Mouse (Mus musculus) myocyte (in vitro differentiated cells): ENCODE data around the gene Elob. TPM values are rescaled to one million over a fixed set of nuclear protein-coding genes. Genes with fewer than 3 reads are reported as not detected.

ENCODE experiments used
- H3K27me3 ChIP-seq: one replicate; pipeline ENCODE4 v1.6.1; 2011; ENCODE audit not compliant: control insufficient read depth, insufficient read depth, insufficient read length
- H3K36me3 ChIP-seq: one replicate; pipeline ENCODE4 v1.6.1; 2011; ENCODE audit not compliant: control insufficient read depth, insufficient read depth
- H3K4me2 ChIP-seq: one replicate; pipeline ENCODE4 v1.6.1; 2011; ENCODE audit warnings: low read depth, control low read depth
- H3K4me3 ChIP-seq: one replicate; pipeline ENCODE4 v1.5.1; 2011; ENCODE audit warnings: mild to moderate bottlenecking, control low read depth, moderate library complexity
- H3K79me2 ChIP-seq: one replicate; pipeline ENCODE4 v1.6.1; 2011; ENCODE audit not compliant: control insufficient read depth, insufficient read depth
- H3ac ChIP-seq: one replicate; pipeline ENCODE4 v1.6.1; 2011; ENCODE audit not compliant: control insufficient read depth, insufficient read length
- CEBPB ChIP-seq: IDR thresholded peaks from 2 replicates; pipeline ENCODE4 v1.6.1; 2011; ENCODE audit warnings: mild to moderate bottlenecking, moderate library complexity; ENCODE audit not compliant: poor library complexity, insufficient read depth, severe bottlenecking
- E2F4 ChIP-seq: IDR thresholded peaks from one replicate; pipeline ENCODE4 v1.6.1; 2011; ENCODE audit warnings: mild to moderate bottlenecking, control low read depth, moderate library complexity; ENCODE audit not compliant: insufficient read depth
- MAX ChIP-seq: IDR thresholded peaks from one replicate; pipeline ENCODE4 v1.6.1; 2011; ENCODE audit warnings: low read depth, mild to moderate bottlenecking, control low read depth
- MYOD1 ChIP-seq, 3 experiments: IDR thresholded peaks; one replicate each; pipeline ENCODE4 v1.6.1; 2011; ENCODE audit warnings: control low read depth in 2 of 3, low read depth in 2 of 3, mild to moderate bottlenecking in 2 of 3, moderate library complexity in 1 of 3; ENCODE audit not compliant: insufficient read length in 2 of 3, control insufficient read depth in 1 of 3
- MYOG ChIP-seq, 3 experiments: IDR thresholded peaks; one replicate each; pipeline ENCODE4 v1.6.1; 2011; ENCODE audit warnings: control low read depth in 2 of 3, low read depth in 2 of 3, mild to moderate bottlenecking in 2 of 3; ENCODE audit not compliant: insufficient read length in 2 of 3, control insufficient read depth in 1 of 3, insufficient read depth in 1 of 3
- POLR2A ChIP-seq: IDR thresholded peaks from one replicate; pipeline ENCODE4 v1.6.1; 2011; ENCODE audit warnings: low read depth, mild to moderate bottlenecking, control low read depth, moderate library complexity; ENCODE audit not compliant: insufficient read length
- POLR2AphosphoS2 ChIP-seq: IDR thresholded peaks from one replicate; pipeline ENCODE4 v1.6.1; 2011; ENCODE audit warnings: low read depth, control low read depth; ENCODE audit not compliant: insufficient read length
- REST ChIP-seq: IDR thresholded peaks from one replicate; pipeline ENCODE4 v1.6.1; 2011; ENCODE audit warnings: mild to moderate bottlenecking, control low read depth, moderate library complexity; ENCODE audit not compliant: insufficient read depth, insufficient read length
- SRF ChIP-seq: IDR thresholded peaks from one replicate; pipeline ENCODE4 v1.6.1; 2011; ENCODE audit warnings: low read depth; ENCODE audit not compliant: control insufficient read depth, insufficient read length
- TCF12 ChIP-seq: IDR thresholded peaks from one replicate; pipeline ENCODE4 v1.6.1; 2011; ENCODE audit warnings: mild to moderate bottlenecking, control low read depth; ENCODE audit not compliant: poor library complexity, insufficient read depth, severe bottlenecking
- TCF3 ChIP-seq: IDR thresholded peaks from one replicate; pipeline ENCODE4 v1.6.1; 2011; ENCODE audit warnings: low read depth, control low read depth; ENCODE audit not compliant: insufficient read length
- USF1 ChIP-seq: IDR thresholded peaks from one replicate; pipeline ENCODE4 v1.6.1; 2011; ENCODE audit warnings: low read depth, mild to moderate bottlenecking, control low read depth, moderate library complexity
- polyA plus RNA-seq: library from polyadenylated mRNA; unstranded; fragments of >200 nt; fragmentation: generic; extraction: Trizol; gene quantifications from one replicate; pipeline ENCODE4 v1.2.1, GENCODE M21; 2012; ENCODE audit warnings: missing spikeins

Gene Elob
- polyA plus RNA-seq, 1 experiment = 986 TPM

DNA sequence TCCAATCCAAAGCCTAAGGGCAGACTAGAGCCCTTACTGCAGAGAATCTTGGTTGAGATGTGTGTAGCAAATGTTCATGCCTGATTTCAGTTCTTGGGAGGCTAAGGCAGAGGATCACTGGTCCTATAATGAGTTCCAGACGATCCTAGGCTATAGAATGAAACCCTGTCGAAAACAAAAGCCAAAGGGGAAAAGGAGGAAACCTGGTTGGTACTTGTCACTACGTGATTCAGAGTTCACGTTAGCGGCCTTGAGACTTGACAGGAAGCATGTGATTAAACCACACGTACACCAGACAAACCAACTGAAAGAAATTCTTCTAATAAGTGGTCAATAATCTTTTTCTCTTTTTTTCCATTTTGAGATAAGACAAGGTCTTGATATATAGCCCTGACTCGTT is 31.6 kb downstream of the Elob start:
- H3ac ChIP-seq = no peak overlapping the region
- H3K36me3 ChIP-seq = no peaks in the 10 kb centered on the region
- no peaks in the 10 kb centered on the region for H3K27me3 ChIP-seq
- H3K79me2 ChIP-seq = no peaks in the 10 kb centered on the region
- no peak overlapping the region for H3K4me2 ChIP-seq
- TF ChIP-seq TCF3 = no peak
- no peak for TF ChIP-seq MAX
- TF ChIP-seq POLR2AphosphoS2 = no peak
- TF ChIP-seq USF1 = no peak
- no peak for TF ChIP-seq POLR2A
- TF ChIP-seq SRF = no peak
- no peak for TF ChIP-seq CEBPB
- TF ChIP-seq MYOG (IDR thresholded peaks at IDR 0.05; ENCODE audit: control insufficient read depth in 1 of 3, insufficient read depth in 1 of 3, insufficient read length in 2 of 3, low read depth in 2 of 3) = no peak
- TF ChIP-seq MYOD1 (IDR thresholded peaks at IDR 0.05; ENCODE audit: control insufficient read depth in 1 of 3, insufficient read length in 2 of 3, low read depth in 2 of 3) = no peak
- no peak for TF ChIP-seq TCF12
- no peak for TF ChIP-seq REST
- TF ChIP-seq E2F4 = no peak
- no peak overlapping the region for H3K4me3 ChIP-seq

DNA sequence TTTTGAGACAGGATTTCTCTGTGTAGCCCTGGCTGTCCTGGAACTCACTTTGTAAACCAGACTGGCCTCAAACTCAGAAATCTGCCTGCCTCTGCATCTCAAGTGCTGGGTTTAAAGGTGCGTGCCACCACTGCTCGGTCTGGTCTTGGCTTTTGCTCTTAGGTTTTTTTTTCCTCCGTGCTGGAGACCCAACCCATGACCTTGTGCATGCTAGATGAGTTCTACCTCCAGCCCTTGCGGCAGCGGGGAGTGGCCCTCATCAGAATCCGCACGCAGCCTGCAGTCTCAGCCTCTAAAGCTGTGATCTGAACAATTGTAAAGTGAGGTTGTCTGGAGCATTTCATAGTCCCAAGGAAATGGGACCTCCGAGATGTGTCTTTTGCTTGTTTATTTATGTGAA is 33.6 kb downstream of the Elob start:
- TF ChIP-seq SRF = no peak
- TF ChIP-seq TCF12 = no peak
- TF ChIP-seq MYOG (IDR thresholded peaks at IDR 0.05; ENCODE audit: control insufficient read depth in 1 of 3, insufficient read depth in 1 of 3, insufficient read length in 2 of 3, low read depth in 2 of 3) = no peak
- TF ChIP-seq MYOD1 (IDR thresholded peaks at IDR 0.05; ENCODE audit: control insufficient read depth in 1 of 3, insufficient read length in 2 of 3, low read depth in 2 of 3) = no peak
- no peak for TF ChIP-seq USF1
- TF ChIP-seq E2F4 = no peak
- no peak for TF ChIP-seq POLR2A
- TF ChIP-seq MAX = no peak
- no peak for TF ChIP-seq TCF3
- Histone ChIP-seq H3K4me2 (no peak overlapping the region), H3K79me2 (no peaks in the 10 kb centered on the region), H3ac (no peak overlapping the region), H3K36me3 (no peaks in the 10 kb centered on the region), H3K27me3 (no peaks in the 10 kb centered on the region), H3K4me3 (no peak overlapping the region)

DNA sequence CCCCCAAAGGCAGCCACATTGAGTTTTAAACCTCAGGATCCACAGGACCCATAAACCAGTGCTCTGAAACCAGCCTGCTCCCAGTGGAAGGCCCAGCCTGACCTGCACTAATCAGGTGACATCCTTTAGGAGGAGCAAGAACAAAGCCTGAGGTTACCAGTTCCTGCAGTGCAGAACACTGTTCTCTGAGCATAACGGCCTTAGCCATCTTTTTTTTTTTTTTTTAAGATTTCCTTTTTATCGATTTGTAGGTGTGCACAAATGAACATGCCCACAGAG is 37.9 kb downstream of the Elob start:
- Histone ChIP-seq H3K79me2 (no peaks in the 10 kb centered on the region), H3K4me3 (no peak overlapping the region), H3K27me3 (no peaks in the 10 kb centered on the region), H3K4me2 (no peak overlapping the region), H3ac (no peak overlapping the region), H3K36me3 (no peaks in the 10 kb centered on the region)
- TF ChIP-seq MAX (no peak), REST (no peak), SRF (no peak), TCF3 (no peak), E2F4 (no peak), CEBPB (no peak), MYOD1 (IDR thresholded peaks at IDR 0.05; ENCODE audit: control insufficient read depth in 1 of 3, insufficient read length in 2 of 3, low read depth in 2 of 3) (no peak), MYOG (IDR thresholded peaks at IDR 0.05; ENCODE audit: control insufficient read depth in 1 of 3, insufficient read depth in 1 of 3, insufficient read length in 2 of 3, low read depth in 2 of 3) (no peak), POLR2A (no peak), POLR2AphosphoS2 (no peak), USF1 (no peak), TCF12 (no peak)

DNA sequence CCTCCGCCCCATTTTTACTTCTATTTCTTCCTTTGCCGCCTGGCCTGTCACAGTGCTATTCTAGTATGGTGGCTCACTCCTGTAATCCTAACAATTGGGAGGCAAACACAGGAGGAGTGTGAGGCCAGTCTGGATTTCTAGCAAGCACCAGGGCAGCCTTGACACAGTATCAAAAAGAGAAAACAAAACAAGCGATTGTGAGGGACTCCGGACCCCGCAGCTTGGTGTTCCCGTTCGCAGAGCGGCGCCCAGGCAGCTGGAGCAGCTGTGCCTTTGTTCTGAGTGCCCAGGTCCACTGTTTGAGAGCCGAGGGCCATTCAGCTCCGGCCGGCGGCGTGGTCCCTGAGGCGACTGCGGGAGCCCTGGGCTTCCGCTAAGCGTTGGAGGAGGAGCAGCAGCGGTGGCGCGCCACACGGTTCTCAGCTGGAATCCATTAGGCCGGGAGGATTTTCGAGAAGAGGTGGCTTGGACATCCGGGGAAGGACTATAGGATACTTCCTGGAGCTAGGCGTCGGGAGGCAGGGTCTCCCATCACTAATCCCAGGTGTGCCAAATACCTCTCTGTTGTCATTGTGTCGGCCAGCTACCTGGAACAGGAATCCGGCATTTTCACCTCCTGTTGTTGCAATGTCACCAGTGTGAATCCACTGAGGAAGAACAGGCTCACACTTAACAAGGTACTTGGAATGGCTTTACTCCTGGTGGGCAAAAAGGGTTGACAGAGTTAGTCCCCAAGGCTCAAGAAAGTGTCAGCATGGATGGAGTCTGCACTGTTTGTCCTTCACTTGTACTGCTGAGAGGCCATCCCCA is 38.5 kb downstream of the Elob start, which contains the start of gene Srrm2:
Srrm2 (plus strand) TSS at position 264 of the 810 bp plus-strand sequence.
- Histone ChIP-seq H3ac (no peak within 1 kb of the TSS), H3K27me3 (no peaks in the 10 kb centered on the region), H3K4me2 (no peak within 1 kb of the TSS), H3K79me2 (no peaks in the 10 kb centered on the region), H3K4me3 (no peak within 1 kb of the TSS), H3K36me3 (no peaks in the 10 kb centered on the region)
- TF ChIP-seq USF1 (no peak), MAX (no peak), TCF3 (no peak), TCF12 (no peak), REST (no peak), POLR2AphosphoS2 (no peak), POLR2A (no peak), SRF (no peak), CEBPB (no peak), MYOG (IDR thresholded peaks at IDR 0.05; ENCODE audit: control insufficient read depth in 1 of 3, insufficient read depth in 1 of 3, insufficient read length in 2 of 3, low read depth in 2 of 3) (no peak)
